Mouse (Mus musculus): ENCODE data around the gene 1520401A03Rik. TPM values are rescaled to one million over a fixed set of nuclear protein-coding genes. Genes with fewer than 3 reads are reported as not detected.

The 1520401A03Rik gene
- polyA plus RNA-seq, 1 experiment from 2014 or later = 0.88 TPM

DNA sequence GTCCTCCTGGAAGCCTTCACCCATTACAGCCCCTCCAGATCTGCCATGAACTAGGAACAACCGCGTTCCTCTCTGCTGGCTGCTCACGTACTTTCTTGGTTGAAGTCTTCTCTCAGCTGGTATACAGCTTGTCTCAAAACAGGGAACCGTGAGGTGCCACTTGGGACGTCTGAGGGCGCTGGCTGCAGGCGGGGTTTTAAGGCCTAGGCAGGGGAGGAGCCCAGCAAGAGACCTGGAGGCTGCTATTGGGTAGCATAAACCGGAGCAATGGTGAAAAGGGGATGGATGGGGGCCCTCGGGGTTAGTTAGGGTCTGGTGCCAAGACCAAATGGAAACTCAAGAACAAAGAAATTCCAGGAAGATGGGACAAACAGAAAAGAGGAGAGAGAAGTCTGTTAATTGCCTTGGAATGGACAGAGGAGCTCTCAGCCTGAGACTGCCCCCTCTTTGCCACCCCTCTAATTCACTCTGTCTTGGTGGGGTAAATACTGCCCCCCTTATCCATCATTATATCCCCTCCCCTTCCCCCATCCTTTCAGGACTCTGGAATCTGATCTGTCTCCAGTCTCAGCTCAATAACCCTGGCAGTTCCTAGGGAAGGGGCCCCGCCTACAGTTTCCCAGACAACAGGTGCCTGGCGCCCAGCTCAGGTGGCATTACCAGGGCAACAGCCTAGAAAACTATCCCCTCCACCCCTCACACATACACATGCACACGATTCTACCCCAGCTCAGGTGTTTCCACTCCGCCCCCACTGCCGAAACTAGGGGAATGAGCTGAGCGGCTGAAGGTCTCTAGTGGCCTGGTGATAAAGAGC lies 38.5 kb downstream of the 1520401A03Rik start, which contains the start of gene Cldn9:
Gene Cldn9 (minus strand): TSS at position 171 of the 817 bp plus-strand sequence.
- ATAC-seq (replicated peaks; ENCODE audit: low FRiP score) = peak; percentile 90
- peak within 1 kb of the TSS; percentile 65 for H3K4me2 ChIP-seq
- peak within 1 kb of the TSS; percentile 49 for H3K4me3 ChIP-seq (replicated peaks)
- H3K27ac ChIP-seq = peak within 1 kb of the TSS; percentile 94
- peak within 1 kb of the TSS; percentile 47 for H3K9ac ChIP-seq
- peaks cover 61% of the 10 kb centered on the region for H3K4me1 ChIP-seq
- no peaks in the 10 kb centered on the region for H3K36me3 ChIP-seq
- 10% methylated on average over 15 of the region's 15 CpGs for WGBS
- H3K27me3 ChIP-seq = peaks cover 56% of the 10 kb centered on the region
- H3K9me3 ChIP-seq (replicated peaks) = no peaks in the 10 kb centered on the region

DNA sequence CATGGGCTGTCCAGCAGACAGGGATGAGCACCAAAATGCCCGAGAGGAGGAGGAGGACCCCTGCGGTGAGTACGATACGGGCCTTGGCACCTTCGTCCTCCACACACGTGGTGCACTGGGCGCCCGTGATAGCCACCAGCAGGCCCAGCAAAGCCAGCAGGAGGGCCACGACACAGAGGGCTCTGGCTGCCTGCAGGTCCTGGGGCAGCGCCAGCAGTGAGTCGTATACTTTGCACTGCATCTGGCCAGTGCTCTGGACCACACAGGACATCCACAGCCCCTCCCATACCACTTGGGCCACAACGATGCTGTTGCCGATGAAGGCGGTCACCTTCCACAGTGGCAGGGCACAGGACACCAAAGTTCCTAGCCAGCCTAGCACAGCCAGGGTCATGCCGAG lies 39.4 kb downstream of the 1520401A03Rik start:
- peak overlapping the region; percentile 65 for H3K4me2 ChIP-seq
- H3K27me3 ChIP-seq = peaks cover 64% of the 10 kb centered on the region
- peak overlapping the region; percentile 94 for H3K27ac ChIP-seq
- peaks cover 65% of the 10 kb centered on the region for H3K4me1 ChIP-seq
- no peaks in the 10 kb centered on the region for H3K36me3 ChIP-seq
- H3K9me3 ChIP-seq (replicated peaks) = no peaks in the 10 kb centered on the region
- peak; percentile 26 for ATAC-seq (replicated peaks; ENCODE audit: low FRiP score)
- peak overlapping the region; percentile 47 for H3K9ac ChIP-seq
- peak overlapping the region; percentile 49 for H3K4me3 ChIP-seq (replicated peaks)
- WGBS = 5% methylated on average over 15 of the region's 15 CpGs

GRCm38 (mm10) chr17:23682530-23682929 lies 40.1 kb downstream of the 1520401A03Rik start:
- Histone ChIP-seq H3K36me3 (no peaks in the 10 kb centered on the region), H3K4me3 (replicated peaks) (peak overlapping the region; percentile 49), H3K9ac (peak overlapping the region; percentile 47; the same call in 1 of the 2 replicates), H3K9me3 (replicated peaks) (no peaks in the 10 kb centered on the region), H3K4me1 (peaks cover 69% of the 10 kb centered on the region), H3K27ac (peak overlapping the region; percentile 94), H3K4me2 (peak overlapping the region; percentile 65), H3K27me3 (peaks cover 70% of the 10 kb centered on the region)
- WGBS = 63% methylated on average over 3 of the region's 3 CpGs
- ATAC-seq (replicated peaks; ENCODE audit: low FRiP score) = no peak

GRCm38 (mm10) chr17:23682092-23682491 lies 40.5 kb downstream of the 1520401A03Rik start:
- Histone ChIP-seq H3K27me3 (peaks cover 70% of the 10 kb centered on the region), H3K4me3 (replicated peaks) (peak overlapping the region; percentile 49), H3K27ac (peak overlapping the region; percentile 94), H3K4me1 (peaks cover 71% of the 10 kb centered on the region), H3K9ac (peak overlapping the region; percentile 47; the same call in 1 of the 2 replicates), H3K36me3 (no peaks in the 10 kb centered on the region), H3K9me3 (replicated peaks) (no peaks in the 10 kb centered on the region), H3K4me2 (peak overlapping the region; percentile 65)
- ATAC-seq (replicated peaks; ENCODE audit: low FRiP score) = no peak
- WGBS = 28% methylated on average over 4 of the region's 4 CpGs

- ATAC-seq (replicated peaks; ENCODE audit: low FRiP score) = no peak
- Histone ChIP-seq H3K4me3 (replicated peaks) (peak overlapping the region; percentile 47), H3K27ac (peak overlapping the region; percentile 94), H3K36me3 (no peaks in the 10 kb centered on the region), H3K4me2 (peak overlapping the region; percentile 65), H3K9ac (0 out of 2 replicates have a peak overlapping the region, but pooled peaks have one; percentile 12), H3K4me1 (peaks cover 81% of the 10 kb centered on the region), H3K9me3 (replicated peaks) (no peaks in the 10 kb centered on the region), H3K27me3 (peaks cover 76% of the 10 kb centered on the region)
- 51% methylated on average over 10 of the region's 10 CpGs for WGBS
These were observed 41.5 kb downstream of the 1520401A03Rik start for GRCm38 (mm10) chr17:23681086-23681485.

DNA sequence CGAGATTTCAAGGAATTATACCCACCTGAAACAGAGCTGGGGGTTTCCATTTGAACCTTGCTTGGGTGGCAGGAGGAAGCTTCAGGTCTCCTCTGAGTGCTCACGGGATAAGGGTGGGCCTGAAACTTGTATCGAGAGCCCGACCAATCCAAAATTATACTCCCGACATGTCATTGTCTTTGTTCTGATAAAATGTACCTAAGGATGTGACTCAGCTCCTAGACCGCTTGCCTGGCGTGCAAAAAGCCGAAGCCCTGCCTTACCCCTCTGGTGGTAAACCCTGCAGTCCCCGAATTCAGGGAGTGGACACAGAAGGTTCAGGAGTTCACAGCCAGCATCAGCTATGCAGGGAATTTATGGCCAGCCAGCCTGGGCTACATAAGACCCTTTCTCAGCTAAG lies 42.2 kb downstream of the 1520401A03Rik start:
- Histone ChIP-seq H3K4me1 (peaks cover 88% of the 10 kb centered on the region), H3K27me3 (peaks cover 80% of the 10 kb centered on the region), H3K9me3 (replicated peaks) (no peaks in the 10 kb centered on the region), H3K27ac (0 out of 2 replicates have a peak overlapping the region, but pooled peaks have one; percentile 81), H3K9ac (peak overlapping the region; percentile 47; the same call in 1 of the 2 replicates), H3K4me3 (replicated peaks) (peak overlapping the region; percentile 47), H3K4me2 (peak overlapping the region; percentile 65), H3K36me3 (no peaks in the 10 kb centered on the region)
- ATAC-seq (replicated peaks; ENCODE audit: low FRiP score) = no peak
- 64% methylated on average over 9 of the region's 9 CpGs for WGBS

DNA sequence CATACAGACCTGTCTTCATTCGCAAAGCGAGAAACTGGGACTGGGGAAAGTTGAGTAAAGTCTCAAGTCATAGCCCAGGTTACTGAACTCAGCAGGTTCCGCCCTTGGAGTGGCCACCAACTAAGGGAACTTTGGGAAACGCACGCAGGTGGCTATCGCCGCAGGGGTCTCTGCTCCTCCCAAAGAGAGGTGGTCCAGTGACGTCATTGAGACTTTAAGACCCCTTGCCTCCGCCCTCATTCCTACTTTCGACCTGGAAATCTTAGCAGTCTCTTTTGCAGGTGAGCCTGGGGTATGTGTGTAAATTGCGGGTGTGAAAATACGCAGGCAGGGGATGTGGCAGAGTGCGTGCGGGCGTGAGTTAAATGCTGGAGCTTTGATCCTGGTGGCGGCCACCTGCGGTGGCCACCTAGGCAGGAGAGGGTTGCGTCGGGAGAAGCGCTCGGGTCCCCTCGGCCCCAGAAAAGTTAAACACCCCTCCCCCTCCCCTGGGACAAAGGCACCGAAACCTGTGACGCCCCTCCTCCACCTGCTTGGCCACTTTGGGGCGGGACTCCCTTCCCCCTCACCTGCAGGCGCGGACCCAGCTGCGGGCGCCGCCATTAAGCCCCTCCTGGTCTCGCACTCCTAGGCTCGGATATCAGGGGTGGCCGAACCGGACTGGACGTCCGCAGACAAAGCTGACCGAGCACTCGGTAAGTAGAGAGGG lies 43.3 kb downstream of the 1520401A03Rik start, which contains the start of gene Cldn6:
Gene Cldn6 (plus strand): TSS at position 123 of the 709 bp plus-strand sequence.
- Histone ChIP-seq H3K4me1 (peaks cover 88% of the 10 kb centered on the region), H3K27ac (peak within 1 kb of the TSS; percentile 81), H3K4me2 (peak within 1 kb of the TSS; percentile 65), H3K9ac (peak within 1 kb of the TSS; percentile 47), H3K4me3 (replicated peaks) (peak within 1 kb of the TSS; percentile 47), H3K27me3 (peaks cover 76% of the 10 kb centered on the region), H3K9me3 (replicated peaks) (no peaks in the 10 kb centered on the region), H3K36me3 (no peaks in the 10 kb centered on the region)
- WGBS = 2% methylated on average over 38 of the region's 38 CpGs
- ATAC-seq (replicated peaks; ENCODE audit: low FRiP score) = no peak

- no peaks in the 10 kb centered on the region for H3K36me3 ChIP-seq
- H3K4me1 ChIP-seq = peaks cover 81% of the 10 kb centered on the region
- peak within 1 kb of the TSS; percentile 58 for H3K4me3 ChIP-seq (replicated peaks)
- under 1% methylated on average over 34 of the region's 34 CpGs for WGBS
- peaks cover 57% of the 10 kb centered on the region for H3K27me3 ChIP-seq
- H3K9ac ChIP-seq = peak within 1 kb of the TSS; percentile 59
- peak; percentile 51 for ATAC-seq (replicated peaks; ENCODE audit: low FRiP score)
- H3K4me2 ChIP-seq = peak within 1 kb of the TSS; percentile 89
- H3K27ac ChIP-seq = peak within 1 kb of the TSS; percentile 84
- H3K9me3 ChIP-seq (replicated peaks) = no peaks in the 10 kb centered on the region
These were observed 45.3 kb downstream of the 1520401A03Rik start, which contains the start of gene Tnfrsf12a for GRCm38 (mm10) chr17:23677236-23677679. TSS of gene Tnfrsf12a (minus strand) at chr17:23677468.

GRCm38 (mm10) chr17:23676473-23677031 lies 46.0 kb downstream of the 1520401A03Rik start:
- Histone ChIP-seq H3K4me1 (peaks cover 74% of the 10 kb centered on the region), H3K9ac (peak overlapping the region; percentile 59)
- whole genome bisulfite sequencing = 0% methylated on average over 37 of the region's 37 CpGs

DNA sequence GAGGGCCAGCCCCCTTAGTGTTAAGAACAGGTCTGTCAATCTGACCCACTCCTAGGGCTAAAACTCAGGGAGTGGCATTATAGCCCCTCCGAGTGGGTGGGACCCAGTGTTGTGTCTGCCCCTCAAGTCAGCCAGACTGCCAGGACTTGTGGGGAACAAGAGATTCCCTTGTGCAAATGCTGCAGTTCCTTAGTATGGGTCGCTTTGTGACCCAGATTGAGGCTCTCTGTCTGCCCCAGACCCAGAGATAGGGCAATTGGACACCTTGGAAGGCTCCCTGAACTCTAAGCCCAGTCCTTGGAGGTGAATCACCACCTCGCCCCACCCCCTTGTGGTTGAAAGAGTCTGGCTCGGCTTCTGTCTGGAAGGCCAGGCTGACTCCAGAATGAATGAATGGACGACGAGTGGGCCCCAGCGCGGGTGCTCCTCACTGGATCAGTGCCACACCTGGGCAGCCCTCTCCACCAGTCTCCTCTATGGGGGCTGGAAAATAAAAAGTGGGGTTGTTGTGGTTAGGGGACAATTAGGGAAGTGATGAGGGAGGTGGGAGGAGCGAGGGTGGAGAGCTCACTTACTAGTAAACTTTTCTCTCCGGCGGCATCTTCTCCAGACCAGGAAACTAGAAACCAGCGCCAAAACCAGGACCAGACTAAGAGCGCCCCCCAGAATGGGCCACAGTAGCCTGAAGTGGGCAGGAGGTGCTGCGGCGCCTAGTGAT lies 46.9 kb downstream of the 1520401A03Rik start:
- H3K4me1 ChIP-seq = peaks cover 65% of the 10 kb centered on the region
- H3K36me3 ChIP-seq = no peaks in the 10 kb centered on the region
- peaks cover 41% of the 10 kb centered on the region for H3K27me3 ChIP-seq
- peak overlapping the region; percentile 89 for H3K4me2 ChIP-seq
- peak overlapping the region; percentile 59; the same call in 1 of the 2 replicates for H3K9ac ChIP-seq
- H3K4me3 ChIP-seq (replicated peaks) = peak overlapping the region; percentile 58
- 12% methylated on average over 14 of the region's 15 CpGs for whole genome bisulfite sequencing
- no peak for ATAC-seq (replicated peaks; ENCODE audit: low FRiP score)
- no peaks in the 10 kb centered on the region for H3K9me3 ChIP-seq (replicated peaks)
- peak overlapping the region; percentile 84 for H3K27ac ChIP-seq

More at GRCm38 (mm10) chr17:23676473-23677031, 46.0 kb downstream of the 1520401A03Rik start:
- Histone ChIP-seq H3K27me3 (peaks cover 50% of the 10 kb centered on the region), H3K9me3 (replicated peaks) (no peaks in the 10 kb centered on the region), H3K27ac (peak overlapping the region; percentile 84), H3K36me3 (no peaks in the 10 kb centered on the region), H3K4me3 (replicated peaks) (peak overlapping the region; percentile 58), H3K4me2 (peak overlapping the region; percentile 89)
- no peak for ATAC-seq (replicated peaks; ENCODE audit: low FRiP score)

GRCm38 (mm10) chr17:23675127-23675526 lies 47.5 kb downstream of the 1520401A03Rik start:
- Histone ChIP-seq H3K4me1 (peaks cover 61% of the 10 kb centered on the region), H3K4me3 (replicated peaks) (peak overlapping the region; percentile 58), H3K4me2 (peak overlapping the region; percentile 89), H3K27ac (peak overlapping the region; percentile 84; the same call in 1 of the 2 replicates), H3K9me3 (replicated peaks) (no peaks in the 10 kb centered on the region), H3K27me3 (peaks cover 35% of the 10 kb centered on the region), H3K36me3 (peaks cover 6% of the 10 kb centered on the region; the same call in 1 of the 2 replicates), H3K9ac (no peak overlapping the region)
- 21% methylated on average over 5 of the region's 5 CpGs for WGBS
- no peak for ATAC-seq (replicated peaks; ENCODE audit: low FRiP score)
